Mouse (Mus musculus) liver, postnatal 0 days (tissue): Measurements from ENCODE around the gene Slc25a26.

Source experiments
- CTCF ChIP-seq: sonication (generic); IDR thresholded peaks from 2 replicates; pipeline ENCODE4 v1.5.1; 2016; ENCODE audit warnings: antibody characterized with exemption, low read depth
- EP300 ChIP-seq: IDR thresholded peaks from 2 replicates; pipeline ENCODE4 v1.6.1; 2016; ENCODE audit warnings: antibody characterized with exemption, low read depth, mild to moderate bottlenecking

DNA sequence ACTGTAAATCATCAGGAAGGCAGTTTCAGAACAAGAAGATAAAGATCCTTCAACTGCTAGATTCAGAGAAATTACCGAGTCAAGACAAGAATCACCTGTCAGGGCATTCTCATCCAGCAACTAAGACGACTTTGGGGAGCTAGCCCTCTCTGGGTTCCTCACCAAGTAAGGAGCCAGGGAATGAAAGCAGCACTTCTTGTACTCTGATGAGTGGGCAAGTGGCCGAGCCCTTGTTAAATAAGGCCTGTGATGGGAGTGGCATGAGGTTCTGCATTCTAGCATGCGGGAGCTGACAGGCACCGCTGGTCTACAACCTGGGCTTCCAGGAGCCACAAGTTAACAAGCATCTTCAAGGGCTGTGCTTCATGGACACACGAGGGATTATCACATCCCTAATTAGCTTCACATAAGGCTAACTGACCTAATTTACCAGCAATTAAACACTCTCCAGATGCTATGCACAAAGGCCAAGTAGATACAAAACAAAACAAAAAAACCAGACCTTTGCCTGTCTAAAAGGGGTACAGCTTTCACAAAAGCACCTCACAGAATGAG is 152.6 kb downstream of the Slc25a26 start:
- no peak for TF ChIP-seq EP300
- no peak for TF ChIP-seq CTCF
